Mouse (Mus musculus): ENCODE measurements around the gene Gm10073.

GRCm38 (mm10) chr8:106618324-106618723 is 45.1 kb upstream of the Gm10073 start:
- TF ChIP-seq POLR2A (IDR thresholded peaks at IDR 0.05; ENCODE audit: insufficient read length, low read depth) (no peak), MAX (IDR thresholded peaks at IDR 0.05; ENCODE audit: low read depth) (no peak), USF1 (IDR thresholded peaks at IDR 0.05; ENCODE audit: low read depth) (no peak), MYOD1 (IDR thresholded peaks at IDR 0.05; ENCODE audit: control insufficient read depth in 1 of 3, insufficient read length in 2 of 3, low read depth in 2 of 3) (no peak), MYOG (IDR thresholded peaks at IDR 0.05; ENCODE audit: control insufficient read depth in 1 of 3, insufficient read depth in 1 of 3, insufficient read length in 2 of 3, low read depth in 2 of 3) (no peak), TCF12 (IDR thresholded peaks at IDR 0.05; ENCODE audit: insufficient read depth, poor library complexity, severe bottlenecking) (no peak), POLR2AphosphoS2 (IDR thresholded peaks at IDR 0.05; ENCODE audit: insufficient read length, low read depth) (no peak), E2F4 (IDR thresholded peaks at IDR 0.05; ENCODE audit: insufficient read depth) (no peak), CEBPB (IDR thresholded peaks at IDR 0.05; ENCODE audit: insufficient read depth, poor library complexity, severe bottlenecking) (no peak), REST (IDR thresholded peaks at IDR 0.05; ENCODE audit: insufficient read depth, insufficient read length) (no peak)

Data from myocyte (in vitro differentiated cells).